Comparison of ENCODE assay signal across 10 mouse cellular contexts in genomic region chr12:49383521-49384133, GRCm38 (mm10). TPM values are rescaled to one million over a fixed set of nuclear protein-coding genes. Genes with fewer than 3 reads are reported as not detected.
DNase-seq lines count a peak whose midpoint lies in the region; ATAC-seq and TF ChIP-seq lines count a peak whose summit lies in the region.
"Had no signal": no experiment of that assay in that cellular context is flagged by ENCODE, and none has a peak within 500 bp of the region (broad histone marks: within the 10 kb centered on the region; RNA-seq: fewer than 3 reads in every experiment).

No protein-coding gene starts in this region.

- no peaks in the 10 kb centered on the region for H3K9me3 ChIP-seq in heart, embryonic 11.5 days (replicated peaks; ENCODE audit: control insufficient read depth, low read length)
- no peaks in the 10 kb centered on the region for H3K9me3 ChIP-seq in limb, embryonic 10.5 days (replicated peaks)

- H3K4me3 ChIP-seq in heart, embryonic 11.5 days (ENCODE audit: low read depth, low read length), result peak overlapping the region; percentile 47
- peak overlapping the region; percentile 52 for H3K4me3 ChIP-seq in limb, embryonic 10.5 days
- peak overlapping the region; percentile 86 for H3K4me3 ChIP-seq in olfactory bulb, adult 2 months (ENCODE audit: insufficient read depth, low read depth, low read length)

- peak; percentile 80 for ATAC-seq in heart, embryonic 11.5 days (replicated peaks; ENCODE audit: insufficient number of reproducible peaks, low FRiP score, low TSS enrichment)
- peak; percentile 13 for ATAC-seq in granulocyte monocyte progenitor cell, adult 5-6 weeks (replicated peaks; ENCODE audit: poor library complexity, severe bottlenecking)

- TF ChIP-seq CTCF in brain, embryonic 14.5 days (IDR thresholded peaks at IDR 0.05; ENCODE audit: borderline replicate concordance, extremely low read depth, insufficient read depth, insufficient read length), result no peak
- no peak for TF ChIP-seq CTCF in olfactory bulb, adult 2 months (IDR thresholded peaks at IDR 0.05; ENCODE audit: insufficient read depth, low read depth, low read length)

- DNase-seq in heart, postnatal 4 days, result no peak
- peak; percentile 97 for DNase-seq in brain, embryonic 14.5 days (ENCODE audit: low read depth)
- peak; percentile 81 for DNase-seq in limb, embryonic 10.5 days (ENCODE audit: low spot score)
- DNase-seq in c-Kit-positive CD71-positive TER-119-positive erythroid progenitor cells, embryonic 14.5 days (ENCODE audit: low spot score), result no peak
- no peak for DNase-seq in urinary bladder, postnatal 14 days (ENCODE audit: low spot score)

- H3K4me1 ChIP-seq in heart, embryonic 11.5 days (ENCODE audit: control insufficient read depth, insufficient read depth, low read length), result 0 out of 2 replicates have a peak, but pooled peaks cover 7% of the 10 kb centered on the region
- H3K4me1 ChIP-seq in limb, embryonic 10.5 days, result peaks cover 19% of the 10 kb centered on the region
- no peaks in the 10 kb centered on the region; the same call in 1 of the 2 replicates for H3K4me1 ChIP-seq in olfactory bulb, adult 2 months (ENCODE audit: control insufficient read depth, insufficient read depth, low read length)

- TF ChIP-seq POLR2A in brain, embryonic 14.5 days (IDR thresholded peaks at IDR 0.05; ENCODE audit: borderline replicate concordance, extremely low read depth, insufficient read depth, insufficient read length, poor library complexity, severe bottlenecking), result peak; percentile 48
- TF ChIP-seq POLR2A in olfactory bulb, adult 2 months (IDR thresholded peaks at IDR 0.05; ENCODE audit: insufficient read depth, low read depth, low read length), result peak; percentile 94

- no peak overlapping the region for H3K27ac ChIP-seq in heart, embryonic 11.5 days (ENCODE audit: low read depth, low read length)
- H3K27ac ChIP-seq in limb, embryonic 10.5 days, result no peak overlapping the region
- peak overlapping the region; percentile 94 for H3K27ac ChIP-seq in olfactory bulb, adult 2 months (ENCODE audit: insufficient read depth, low read depth, low read length)

- peaks cover 76% of the 10 kb centered on the region for H3K27me3 ChIP-seq in heart, embryonic 11.5 days (ENCODE audit: control insufficient read depth, insufficient read depth, low read length)
- H3K27me3 ChIP-seq in limb, embryonic 10.5 days (ENCODE audit: low read depth, poor library complexity, severe bottlenecking), result peaks cover 97% of the 10 kb centered on the region

- no peaks in the 10 kb centered on the region for H3K36me3 ChIP-seq in heart, embryonic 11.5 days (ENCODE audit: control insufficient read depth, insufficient read depth, low read length)
- H3K36me3 ChIP-seq in limb, embryonic 10.5 days, result no peaks in the 10 kb centered on the region

- under 1% methylated on average over 59 of the region's 67 CpGs for WGBS in heart, embryonic 11.5 days (ENCODE audit: insufficient replicate concordance)
- WGBS in limb, embryonic 10.5 days, result under 1% methylated on average over 57 of the region's 67 CpGs
- WGBS in olfactory bulb, adult 2 months, result under 1% methylated on average over 50 of the region's 67 CpGs

- H3K9ac ChIP-seq in heart, embryonic 11.5 days (ENCODE audit: low read depth, low read length), result 0 out of 2 replicates have a peak overlapping the region, but pooled peaks have one; percentile 18

- peak overlapping the region; percentile 70 for H3K4me2 ChIP-seq in heart, embryonic 11.5 days

RNA-seq across cellular contexts. Expression of gene Foxg1, which starts 1.2 kb away (rescaled TPM):
- 1.5 TPM in 2 replicates for polyA plus RNA-seq in heart, embryonic 11.5 days (2014; fragmentation: Nextera tagmentation; extraction: Ambion mirVana)
- under 1 TPM in 1 of 2 experiments, not detected in 1; 0.12 TPM for total RNA-seq in heart, postnatal 4 days (2021)
- polyA plus RNA-seq in brain, embryonic 14.5 days (2012; rRNA removed), result 76.0 and 160 TPM in 2 replicates
- not detected in 2 replicates for total RNA-seq in granulocyte monocyte progenitor cell, adult 5-6 weeks (2014; fragmentation: Nextera tagmentation)
- total RNA-seq in granulocyte monocyte progenitor cell, adult 5-6 weeks (2017), result not detected in 2 replicates
- 0.19 TPM in 1 of 2 replicates, not detected in the other for polyA plus RNA-seq in limb, embryonic 10.5 days (2016; fragmentation: Nextera tagmentation; extraction: Ambion mirVana)
- polyA plus RNA-seq in olfactory bulb, adult 2 months (2012; ENCODE audit: insufficient read depth, insufficient read length, low replicate concordance, missing spikeins), result 104 TPM in 1 of 2 replicates, not detected in the other
- polyA plus RNA-seq: C2C12; gonadal fat pad, adult 2 months had no signal

RNA-seq across cellular contexts. Expression of gene Gm43517, which starts 1.3 kb away (rescaled TPM):
- polyA plus RNA-seq in heart, embryonic 11.5 days (2014; fragmentation: Nextera tagmentation; extraction: Ambion mirVana), result not detected in 2 replicates
- total RNA-seq in heart, postnatal 4 days (2021), result not detected
- 1.5 and 4.7 TPM in 2 replicates for polyA plus RNA-seq in brain, embryonic 14.5 days (2012; rRNA removed)
- not detected in 2 replicates for total RNA-seq in granulocyte monocyte progenitor cell, adult 5-6 weeks (2014; fragmentation: Nextera tagmentation)
- not detected in 2 replicates for total RNA-seq in granulocyte monocyte progenitor cell, adult 5-6 weeks (2017)
- not detected in 2 replicates for polyA plus RNA-seq in limb, embryonic 10.5 days (2016; fragmentation: Nextera tagmentation; extraction: Ambion mirVana)
- not detected in 2 replicates for polyA plus RNA-seq in olfactory bulb, adult 2 months (2012; ENCODE audit: insufficient read depth, insufficient read length, low replicate concordance, missing spikeins)
- polyA plus RNA-seq: C2C12; gonadal fat pad, adult 2 months had no signal

Comparison
In these comparisons a context has a peak if more than half of its experiments do, and no peak if none do; other contexts are left out.
1. DNase-seq: peak in brain, embryonic 14.5 days (single experiment) and limb, embryonic 10.5 days (single experiment); none in heart, postnatal 4 days (single experiment), c-Kit-positive CD71-positive TER-119-positive erythroid progenitor cells, embryonic 14.5 days (single experiment) and urinary bladder, postnatal 14 days (single experiment).
2. Peak in every context shown above with its lines, with median percentiles within 50 percentile points of each other: H3K4me3 ChIP-seq.